Mouse (Mus musculus) heart, adult 2 months (tissue): ENCODE data around the gene Ring1.
"Not testable (repeated sequence)": the region's sequence is repeated elsewhere in the genome, so short reads cannot be mapped to it uniquely, and the experiment has no call there.

Experiments
- CTCF ChIP-seq: fragments of 200-600 bp; IDR thresholded peaks from 2 replicates; pipeline ENCODE4 v1.8.1; 2022; ENCODE audit warnings: antibody characterized with exemption, mild to moderate bottlenecking, moderate library complexity
- EP300 ChIP-seq: fragments of 200-500 bp; IDR thresholded peaks from 2 replicates; pipeline ENCODE4 v1.6.1; 2011; ENCODE audit warnings: low read depth, low read length, control low read depth; ENCODE audit not compliant: insufficient read depth
- POLR2A ChIP-seq: fragments of 200-500 bp; IDR thresholded peaks from 2 replicates; pipeline ENCODE4 v1.6.1; 2011; ENCODE audit warnings: mild to moderate bottlenecking, low read depth, low read length, control low read depth; ENCODE audit not compliant: insufficient read depth

DNA sequence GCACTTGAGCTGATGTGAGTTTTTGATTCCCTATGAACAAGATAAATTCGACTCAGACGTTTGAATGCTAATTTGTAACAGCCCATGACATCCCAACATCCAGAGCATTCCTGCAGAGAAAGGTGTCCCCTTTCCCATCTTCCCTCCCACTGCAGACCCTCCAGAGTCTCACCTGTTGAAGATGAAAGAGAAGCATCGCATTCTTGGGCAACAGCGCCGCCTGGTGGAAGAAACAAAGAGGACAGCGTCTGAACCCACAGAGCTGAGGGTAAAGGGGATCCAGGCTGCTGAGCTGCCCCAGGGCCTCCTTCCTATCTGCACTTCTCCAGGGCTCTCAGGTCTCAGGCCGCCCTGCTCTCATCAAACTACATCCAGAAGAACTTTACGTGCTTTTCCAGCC lies 42.3 kb downstream of the Ring1 start:
- peak; percentile 88 for TF ChIP-seq CTCF
- not testable (repeated sequence) for TF ChIP-seq POLR2A
- peak; percentile 25; the same call in 1 of the 2 replicates for TF ChIP-seq EP300
